Comparison of ENCODE assay signal across 19 mouse cellular contexts in genomic region chr1:78272915-78273314, GRCm38 (mm10). TPM values are rescaled to one million over a fixed set of nuclear protein-coding genes. Genes with fewer than 3 reads are reported as not detected.
"Had no signal": no experiment of that assay in that cellular context is flagged by ENCODE, and none has a peak within 500 bp of the region (broad histone marks: within the 10 kb centered on the region; RNA-seq: fewer than 3 reads in every experiment).

No protein-coding gene starts in this region.

- DNase-seq: lung, adult 18-20 months; lung, embryonic 14.5 days; lung, postnatal 10 days; lung, postnatal 4 days; midbrain, embryonic 14.5 days; retina, postnatal 1 day; right cerebral cortex, adult 18-20 months; right cerebral cortex, postnatal 25 days; right cerebral cortex, postnatal 4 days; spleen, adult 18-20 months; thymus, adult 18-20 months; thymus, postnatal 14 days; thymus, postnatal 36 days had no signal

- ATAC-seq: midbrain, embryonic 16.5 days had no signal

- H3K27me3 ChIP-seq: midbrain, embryonic 12.5 days; neural tube, embryonic 13.5 days; neural tube, embryonic 15.5 days had no signal

RNA-seq across cellular contexts. Expression of gene Sgpp2, which starts 37.2 kb away (rescaled TPM):
- total RNA-seq: megakaryocyte, adult 5-6 weeks; megakaryocyte-erythroid progenitor cell, adult 5-6 weeks had no signal
